Mouse (Mus musculus) ovary, adult 10 weeks (tissue): ENCODE measurements around the gene Adamts18. TPM values are rescaled to one million over a fixed set of nuclear protein-coding genes. Genes with fewer than 3 reads are reported as not detected.

Experiments
- polyA plus RNA-seq: library from polyadenylated mRNA; stranded (reverse); fragments of 350-450 nt; fragmentation: Illumina TruSeq; extraction: RNeasy Lipid Tissue Mini Kit (QIAGEN cat#74804); gene quantifications from one replicate; pipeline ENCODE4 v1.2.3, GENCODE M21; 2014

The Adamts18 gene
- polyA plus RNA-seq: 0.17 TPM

GRCm38 (mm10) chr8:113848653-113849135 is at the start of gene Adamts18:
TSS of gene Adamts18 (minus strand) at chr8:113848738.

Other genes with a start within 250 kb of the Adamts18 start
- gene Mon1b, start 213.2 kb downstream of the Adamts18 start, polyA plus RNA-seq: 10.9 TPM
- gene Syce1l, start 205.5 kb downstream of the Adamts18 start, polyA plus RNA-seq: not detected